Mouse (Mus musculus) heart, embryonic 13.5 days (tissue): ENCODE data around the gene Cytl1. TPM values are rescaled to one million over a fixed set of nuclear protein-coding genes. Genes with fewer than 3 reads are reported as not detected.
A peak's percentile ranks its signal among the peaks of the same experiment; 100 is the strongest.

ENCODE experiments used
- ATAC-seq: fragments of 200-750 bp; cut with Nextera tagmentation; 2 replicates; pipeline ENCODE4 v1.8.0; 2017; ENCODE audit warnings: moderate TSS enrichment; ENCODE audit not compliant: insufficient number of reproducible peaks, low FRiP score, low TSS enrichment; ENCODE audit errors: extremely low read depth
- H3K27ac ChIP-seq: fragments of 300-500 bp; sonication (generic); replicated peaks from 2 replicates; pipeline ENCODE4 v1.5.1; 2015; ENCODE audit warnings: moderate library complexity, mild to moderate bottlenecking, inconsistent platforms
- H3K27me3 ChIP-seq: fragments of 300-500 bp; sonication (generic); replicated peaks from 2 replicates; pipeline ENCODE4 v1.6.1; 2015; ENCODE audit warnings: mild to moderate bottlenecking, inconsistent platforms
- H3K36me3 ChIP-seq: fragments of 300-500 bp; sonication (generic); 2 replicates; pipeline ENCODE4 v1.6.1; 2015; ENCODE audit warnings: mild to moderate bottlenecking, inconsistent platforms
- H3K4me1 ChIP-seq: fragments of 300-500 bp; sonication (generic); 2 replicates; pipeline ENCODE4 v1.6.1; 2015; ENCODE audit warnings: inconsistent platforms
- H3K4me2 ChIP-seq: fragments of 300-500 bp; sonication (generic); 2 replicates; pipeline ENCODE4 v1.6.1; 2015; ENCODE audit warnings: inconsistent platforms, mild to moderate bottlenecking, moderate library complexity
- H3K4me3 ChIP-seq: fragments of 300-500 bp; sonication (generic); 2 replicates; pipeline ENCODE4 v1.5.1; 2015; ENCODE audit warnings: moderate library complexity, mild to moderate bottlenecking, inconsistent platforms
- H3K9ac ChIP-seq: fragments of 300-500 bp; sonication (generic); 2 replicates; pipeline ENCODE4 v1.6.1; 2015; ENCODE audit warnings: inconsistent platforms, mild to moderate bottlenecking, moderate library complexity
- H3K9me3 ChIP-seq: fragments of 300-500 bp; sonication (generic); 2 replicates; pipeline ENCODE4 v1.6.1; 2016; ENCODE audit warnings: inconsistent platforms
- WGBS: fragments of 180-500 bp; shearing (Covaris S2); methylation state at CpG from one replicate; pipeline ENCODE4 v1.1.7; 2015; ENCODE audit warnings: mixed read lengths; 5-methylcytosine and 5-hydroxymethylcytosine counted together
- polyA plus RNA-seq: library from polyadenylated mRNA; unstranded; fragments of >200 nt; fragmentation: Nextera tagmentation; extraction: Ambion mirVana; gene quantifications from 2 replicates; pipeline ENCODE4 v1.2.1, GENCODE M21; 2015

Gene Cytl1
- 5.1 and 9.8 TPM in 2 replicates for polyA plus RNA-seq

DNA sequence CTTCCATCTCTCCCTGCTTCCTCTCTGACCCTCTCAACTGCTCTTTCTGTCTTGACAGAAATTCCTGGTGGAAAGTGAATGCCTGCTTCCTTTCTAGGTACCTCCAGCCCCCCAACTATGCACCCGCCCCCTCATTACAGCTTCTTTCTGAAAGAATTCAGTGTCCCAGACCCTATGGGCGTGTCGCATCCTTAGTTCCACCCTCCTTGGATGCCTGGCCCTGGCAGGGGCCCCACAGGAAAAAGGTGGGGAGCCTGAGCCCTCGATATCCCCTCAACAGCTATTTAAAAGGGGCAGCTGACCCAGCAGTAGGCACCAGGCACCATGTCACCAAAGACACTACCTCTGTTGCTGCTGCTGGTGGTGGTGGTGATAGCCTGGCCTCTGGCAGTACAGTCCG lies at the start of gene Cytl1:
Gene Cytl1 (plus strand): TSS at position 296 of the 400 bp plus-strand sequence.
- WGBS = 24% methylated on average over 5 of the region's 5 CpGs
- no peak within 1 kb of the TSS for H3K9ac ChIP-seq
- no peak within 1 kb of the TSS for H3K4me3 ChIP-seq
- H3K4me2 ChIP-seq = no peak within 1 kb of the TSS; the same call in 1 of the 2 replicates
- no peaks in the 10 kb centered on the region; the same call in none of the 2 replicates for H3K9me3 ChIP-seq
- peaks cover 6% of the 10 kb centered on the region for H3K4me1 ChIP-seq
- no peak within 1 kb of the TSS for H3K27ac ChIP-seq
- 0 out of 2 replicates have a peak, but pooled peaks cover 4% of the 10 kb centered on the region for H3K27me3 ChIP-seq
- H3K36me3 ChIP-seq = no peaks in the 10 kb centered on the region
- no peak for ATAC-seq

GRCm38 (mm10) chr5:37692759-37693158 lies 42.6 kb upstream of the Cytl1 start:
- 70% methylated on average over 3 of the region's 3 CpGs for WGBS
- Histone ChIP-seq H3K9ac (no peak overlapping the region), H3K36me3 (no peaks in the 10 kb centered on the region), H3K4me3 (no peak overlapping the region), H3K27ac (no peak overlapping the region), H3K4me2 (no peak overlapping the region), H3K4me1 (no peaks in the 10 kb centered on the region), H3K27me3 (no peaks in the 10 kb centered on the region), H3K9me3 (no peaks in the 10 kb centered on the region)
- ATAC-seq = no peak

- no peaks in the 10 kb centered on the region for H3K36me3 ChIP-seq
- peaks cover 6% of the 10 kb centered on the region; the same call in 1 of the 2 replicates for H3K4me1 ChIP-seq
- H3K4me3 ChIP-seq = no peak overlapping the region
- no peaks in the 10 kb centered on the region for H3K27me3 ChIP-seq
- no peaks in the 10 kb centered on the region for H3K9me3 ChIP-seq
- H3K9ac ChIP-seq = no peak overlapping the region
- ATAC-seq = no peak
- H3K27ac ChIP-seq = no peak overlapping the region
- WGBS = 55% methylated on average over 4 of the region's 4 CpGs
- no peak overlapping the region for H3K4me2 ChIP-seq
These were observed 39.5 kb upstream of the Cytl1 start for GRCm38 (mm10) chr5:37695773-37696172.

DNA sequence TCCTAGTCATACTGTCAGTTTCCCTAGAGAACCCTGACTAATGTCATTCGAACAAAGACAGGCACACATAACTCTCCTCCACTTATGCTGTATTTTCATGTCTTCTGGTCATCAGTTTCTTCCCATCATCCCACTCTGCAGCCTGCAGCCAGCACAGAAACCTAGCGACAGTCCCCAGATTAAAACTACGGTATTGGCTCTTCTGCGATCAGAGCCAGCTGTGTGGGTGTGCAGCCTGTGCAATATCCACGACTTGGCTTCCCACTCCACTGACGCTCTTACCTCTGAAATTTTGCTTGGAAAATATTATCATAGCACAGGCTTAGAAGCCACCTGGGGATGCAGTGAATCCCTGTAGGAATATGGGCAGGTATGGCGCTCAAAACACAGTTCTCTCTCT lies 38.0 kb upstream of the Cytl1 start:
- no peaks in the 10 kb centered on the region for H3K27me3 ChIP-seq
- no peaks in the 10 kb centered on the region for H3K36me3 ChIP-seq
- peaks cover 6% of the 10 kb centered on the region; the same call in 1 of the 2 replicates for H3K4me1 ChIP-seq
- H3K9me3 ChIP-seq = no peaks in the 10 kb centered on the region
- ATAC-seq = no peak
- no peak overlapping the region for H3K4me3 ChIP-seq
- no peak overlapping the region for H3K27ac ChIP-seq
- no peak overlapping the region for H3K4me2 ChIP-seq
- 80% methylated on average over 7 of the region's 7 CpGs for WGBS
- no peak overlapping the region for H3K9ac ChIP-seq

DNA sequence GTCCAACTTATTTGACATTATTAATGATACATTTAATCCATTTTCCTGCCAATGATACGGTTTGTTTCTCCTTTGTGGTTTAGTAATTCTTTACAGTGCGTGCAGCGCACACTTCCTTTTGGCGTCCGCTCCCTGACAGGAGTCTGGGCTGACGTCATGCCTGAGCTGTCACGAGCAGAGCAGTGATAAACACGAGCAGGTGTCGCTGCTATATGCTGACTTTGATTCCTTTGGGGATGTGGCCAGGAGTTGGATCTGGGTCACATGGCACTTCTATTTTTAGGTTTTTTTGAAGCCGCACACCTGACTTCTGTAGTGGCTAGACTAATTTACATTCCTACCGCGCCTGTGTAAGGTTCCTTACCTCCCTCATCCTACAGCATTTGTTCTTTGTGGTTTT lies 35.6 kb upstream of the Cytl1 start:
- Histone ChIP-seq H3K27me3 (no peaks in the 10 kb centered on the region), H3K36me3 (no peaks in the 10 kb centered on the region), H3K4me3 (no peak overlapping the region), H3K9ac (no peak overlapping the region), H3K9me3 (no peaks in the 10 kb centered on the region), H3K27ac (no peak overlapping the region), H3K4me1 (peaks cover 6% of the 10 kb centered on the region; the same call in 1 of the 2 replicates), H3K4me2 (no peak overlapping the region; the same call in 1 of the 2 replicates)
- 57% methylated on average over 12 of the region's 12 CpGs for WGBS
- no peak for ATAC-seq

GRCm38 (mm10) chr5:37704962-37705361 lies 30.4 kb upstream of the Cytl1 start:
- H3K4me2 ChIP-seq = no peak overlapping the region

DNA sequence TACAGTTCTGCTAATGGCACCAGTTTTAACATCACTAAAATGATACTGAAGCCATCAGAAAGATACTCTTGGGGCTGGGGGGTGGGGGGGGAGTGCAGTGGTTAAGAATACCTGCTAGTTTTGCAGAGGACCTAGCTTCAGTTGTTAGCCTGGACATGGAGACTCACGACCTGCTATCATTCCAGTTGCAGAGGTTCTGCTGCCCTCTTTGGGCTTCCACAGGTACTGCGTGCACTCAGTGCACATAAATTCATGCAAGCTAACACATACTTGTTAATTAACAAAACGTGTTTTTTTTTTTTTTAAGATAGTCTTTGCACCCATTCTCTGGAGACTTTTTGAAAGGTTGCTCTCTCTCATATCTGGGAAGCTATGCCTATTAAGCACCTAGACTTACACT lies 27.2 kb upstream of the Cytl1 start:
- Histone ChIP-seq H3K9ac (no peak overlapping the region), H3K27ac (no peak overlapping the region), H3K4me2 (no peak overlapping the region), H3K27me3 (no peaks in the 10 kb centered on the region), H3K4me1 (no peaks in the 10 kb centered on the region), H3K4me3 (no peak overlapping the region), H3K9me3 (peaks cover 15% of the 10 kb centered on the region), H3K36me3 (no peaks in the 10 kb centered on the region)
- ATAC-seq = no peak
- WGBS = 63% methylated on average over 3 of the region's 3 CpGs

More at GRCm38 (mm10) chr5:37704962-37705361, 30.4 kb upstream of the Cytl1 start:
- Histone ChIP-seq H3K27me3 (no peaks in the 10 kb centered on the region), H3K9ac (no peak overlapping the region), H3K36me3 (no peaks in the 10 kb centered on the region), H3K9me3 (peaks cover 10% of the 10 kb centered on the region), H3K4me1 (peaks cover 4% of the 10 kb centered on the region; the same call in 1 of the 2 replicates), H3K27ac (no peak overlapping the region), H3K4me3 (no peak overlapping the region)
- ATAC-seq = no peak
- 74% methylated on average over 2 of the region's 2 CpGs for WGBS

DNA sequence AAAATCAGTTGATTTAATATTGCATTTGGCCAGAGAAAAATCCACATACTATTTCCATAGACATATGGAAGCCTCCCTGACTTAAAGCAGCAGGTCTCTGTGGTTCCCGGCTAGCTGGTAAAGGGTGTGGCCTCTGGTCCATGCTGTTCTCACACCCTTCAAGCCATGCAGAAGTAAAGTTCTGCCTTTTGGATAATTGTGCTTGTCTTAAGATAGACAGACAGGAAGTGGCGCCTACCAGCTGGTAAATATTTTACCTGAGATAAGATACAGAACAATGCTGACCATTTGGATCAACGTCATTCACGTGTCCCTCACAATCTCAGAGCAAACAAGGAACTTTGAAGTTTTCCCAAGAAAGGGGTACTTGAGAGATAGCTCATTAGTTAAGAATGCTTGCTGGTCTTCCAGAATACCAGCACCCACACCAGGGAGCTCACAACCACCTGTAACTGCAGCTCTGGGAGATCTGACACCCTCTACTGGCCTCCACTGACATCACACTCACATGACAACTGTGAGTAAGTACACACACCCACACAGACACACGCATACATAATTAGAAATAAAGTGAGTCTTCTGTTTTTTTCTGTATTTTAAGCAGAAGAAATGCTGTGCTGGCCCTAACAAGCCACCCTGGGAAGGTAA lies 25.9 kb upstream of the Cytl1 start:
- Histone ChIP-seq H3K27me3 (no peaks in the 10 kb centered on the region), H3K9me3 (peaks cover 15% of the 10 kb centered on the region), H3K9ac (no peak overlapping the region), H3K4me1 (peaks cover 11% of the 10 kb centered on the region), H3K4me3 (no peak overlapping the region), H3K4me2 (no peak overlapping the region), H3K36me3 (no peaks in the 10 kb centered on the region), H3K27ac (no peak overlapping the region)
- ATAC-seq = no peak
- WGBS = 67% methylated on average over 5 of the region's 5 CpGs

DNA sequence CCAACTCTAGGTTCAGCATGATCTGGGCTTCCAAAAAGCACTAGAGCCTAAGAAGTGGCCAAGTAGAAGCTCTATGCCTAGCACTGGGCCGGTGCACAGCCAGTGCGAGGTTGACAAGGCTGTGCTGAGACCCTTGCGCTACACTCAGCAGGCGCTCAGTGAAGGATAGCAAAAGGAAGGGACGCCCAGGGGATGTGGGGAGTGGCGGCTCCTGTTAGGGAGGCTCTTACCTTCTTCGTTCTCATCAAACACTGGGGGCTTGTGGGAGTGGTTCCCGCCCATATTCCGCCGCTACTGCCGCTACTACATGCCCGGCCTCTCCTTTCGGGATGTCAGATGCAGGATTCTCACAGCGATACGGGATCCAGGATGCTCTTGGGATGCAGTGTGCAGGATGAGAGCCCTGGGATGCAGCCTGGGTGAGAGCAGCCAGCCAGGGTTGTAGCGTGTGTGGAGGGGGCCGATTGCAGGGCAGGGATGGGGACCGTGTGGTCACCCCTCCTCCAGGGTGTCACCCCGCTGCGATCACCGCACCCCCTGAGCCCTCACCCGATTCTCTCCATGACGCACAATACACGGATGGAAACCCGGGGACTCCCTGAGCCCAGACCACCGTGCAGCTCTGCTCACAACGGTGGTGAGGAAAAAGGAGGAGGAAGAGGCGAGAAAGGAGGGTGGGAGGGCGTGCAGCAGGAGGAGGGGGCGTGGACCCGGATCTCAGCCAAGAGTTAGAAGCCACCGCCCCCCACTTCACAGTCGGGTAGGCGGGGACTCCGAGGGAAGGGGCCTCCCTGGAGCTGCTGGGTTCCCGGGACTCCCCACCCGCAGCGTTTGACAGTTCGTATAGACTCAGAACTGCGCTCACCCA lies 18.6 kb upstream of the Cytl1 start, which contains the start of gene Stk32b:
Gene Stk32b (minus strand): TSS at position 667 of the 868 bp plus-strand sequence.
- no peak within 1 kb of the TSS for H3K27ac ChIP-seq
- H3K36me3 ChIP-seq = no peaks in the 10 kb centered on the region
- H3K27me3 ChIP-seq = peaks cover 51% of the 10 kb centered on the region
- peak within 1 kb of the TSS; percentile 70 for H3K9ac ChIP-seq
- H3K9me3 ChIP-seq = peaks cover 5% of the 10 kb centered on the region
- ATAC-seq = no peak; the same call in 1 of the 2 replicates
- WGBS = under 1% methylated on average over 40 of the region's 40 CpGs
- peak within 1 kb of the TSS; percentile 84 for H3K4me2 ChIP-seq
- H3K4me1 ChIP-seq = peaks cover 22% of the 10 kb centered on the region
- peak within 1 kb of the TSS; percentile 52 for H3K4me3 ChIP-seq

- peak overlapping the region; percentile 52 for H3K4me3 ChIP-seq
- H3K4me2 ChIP-seq = peak overlapping the region; percentile 84
- H3K9me3 ChIP-seq = peaks cover 2% of the 10 kb centered on the region
- no peak overlapping the region for H3K27ac ChIP-seq
- no peak for ATAC-seq
- H3K36me3 ChIP-seq = no peaks in the 10 kb centered on the region
- H3K4me1 ChIP-seq = peaks cover 22% of the 10 kb centered on the region
- peaks cover 56% of the 10 kb centered on the region for H3K27me3 ChIP-seq
- whole genome bisulfite sequencing = under 1% methylated on average over 14 of the region's 14 CpGs
- H3K9ac ChIP-seq = peak overlapping the region; percentile 70
These were observed 17.8 kb upstream of the Cytl1 start for GRCm38 (mm10) chr5:37717384-37717963.

- no peak overlapping the region for H3K4me3 ChIP-seq
- WGBS = 25% methylated on average over 6 of the region's 6 CpGs
These were observed 14.6 kb upstream of the Cytl1 start for GRCm38 (mm10) chr5:37720670-37721069.

More at GRCm38 (mm10) chr5:37720670-37721069, 14.6 kb upstream of the Cytl1 start:
- no peaks in the 10 kb centered on the region for H3K36me3 ChIP-seq
- no peak overlapping the region for H3K9ac ChIP-seq
- H3K9me3 ChIP-seq = no peaks in the 10 kb centered on the region
- ATAC-seq = no peak
- H3K27ac ChIP-seq = no peak overlapping the region
- H3K4me1 ChIP-seq = peaks cover 14% of the 10 kb centered on the region
- no peak overlapping the region for H3K4me2 ChIP-seq
- H3K27me3 ChIP-seq = peaks cover 51% of the 10 kb centered on the region
